Comparison of ENCODE assay signal across 8 mouse cellular contexts in the genomic region with DNA sequence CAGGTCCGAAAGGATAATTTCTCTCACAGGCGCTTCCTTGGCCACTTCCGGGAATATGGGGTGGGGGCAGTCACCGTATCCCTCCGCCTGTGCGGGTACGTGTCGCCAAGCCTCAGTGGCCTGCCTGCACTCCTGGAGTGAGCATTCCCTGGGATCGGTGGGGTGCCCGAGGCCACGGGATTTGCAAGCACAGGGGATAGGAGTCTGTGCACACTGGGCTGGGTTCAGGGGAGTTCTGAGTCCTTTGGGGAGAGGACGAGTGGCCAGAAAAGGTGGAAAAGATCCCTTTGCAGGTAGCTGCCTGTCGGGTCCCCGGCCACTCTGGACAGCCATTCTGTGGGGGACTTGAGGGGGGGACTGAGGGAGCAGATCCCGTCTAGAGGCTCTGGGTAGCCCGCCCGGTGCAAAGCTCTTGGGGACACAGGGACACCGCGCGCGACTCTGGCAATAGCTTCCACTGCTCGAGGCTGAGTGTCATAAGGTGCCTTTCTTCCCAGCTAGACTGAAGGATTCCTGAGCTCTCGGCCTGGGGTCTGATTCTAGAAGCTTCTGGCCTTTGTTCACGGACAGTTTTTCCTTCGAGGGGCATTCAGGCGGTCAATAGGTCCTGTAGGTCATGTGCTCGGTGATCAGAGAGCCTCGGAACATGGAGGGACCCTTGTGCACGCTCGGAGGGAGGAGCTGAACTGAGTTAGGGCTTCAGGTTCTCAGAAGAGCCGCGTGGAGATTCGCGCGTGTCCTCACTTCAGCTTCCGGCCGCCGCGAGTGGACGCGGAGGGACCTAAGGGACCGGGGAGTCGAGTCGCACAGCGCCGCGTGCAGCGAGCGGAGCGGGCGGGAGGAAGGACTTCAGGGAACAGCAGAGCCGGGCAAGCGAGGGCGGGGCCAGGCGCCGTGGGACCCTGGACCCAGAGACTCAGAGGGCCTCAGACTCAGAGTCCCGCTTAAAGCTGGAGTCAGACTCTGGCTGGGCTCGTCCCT. TPM values are rescaled to one million over a fixed set of nuclear protein-coding genes. Genes with fewer than 3 reads are reported as not detected.
DNase-seq lines count a peak whose midpoint lies in the region; ATAC-seq and TF ChIP-seq lines count a peak whose summit lies in the region.

No protein-coding gene starts in this region.

- H3K36me3 ChIP-seq in kidney, adult 2 months (ENCODE audit: control insufficient read depth, insufficient read depth, low read length) = no peaks in the 10 kb centered on the region
- H3K36me3 ChIP-seq in forebrain, postnatal 0 days (ENCODE audit: insufficient read depth) = no peaks in the 10 kb centered on the region
- H3K36me3 ChIP-seq in hindbrain, embryonic 15.5 days = no peaks in the 10 kb centered on the region
- H3K36me3 ChIP-seq in liver, embryonic 16.5 days (ENCODE audit: control insufficient read depth, insufficient read depth) = no peaks in the 10 kb centered on the region
- H3K36me3 ChIP-seq in neural tube, embryonic 14.5 days (ENCODE audit: control insufficient read depth, insufficient read depth, low read length) = no peaks in the 10 kb centered on the region

- H3K4me3 ChIP-seq in kidney, adult 2 months (ENCODE audit: insufficient read depth, low read depth, low read length) = peak overlapping the region; percentile 57
- H3K4me3 ChIP-seq in forebrain, postnatal 0 days (ENCODE audit: low read depth, low read length) = peak overlapping the region; percentile 43
- peak overlapping the region; percentile 52 for H3K4me3 ChIP-seq in hindbrain, embryonic 15.5 days
- H3K4me3 ChIP-seq in liver, embryonic 16.5 days (ENCODE audit: low read depth, low read length) = peak overlapping the region; percentile 42
- peak overlapping the region; percentile 50 for H3K4me3 ChIP-seq in neural tube, embryonic 14.5 days (ENCODE audit: low read depth, low read length)

- TF ChIP-seq POLR2A in kidney, adult 2 months (IDR thresholded peaks at IDR 0.05; ENCODE audit: low read depth, low read length) = no peak

- no peaks in the 10 kb centered on the region; the same call in 1 of the 2 replicates for H3K4me1 ChIP-seq in kidney, adult 2 months (ENCODE audit: control insufficient read depth, insufficient read depth, low read length)
- 0 out of 2 replicates have a peak, but pooled peaks cover 5% of the 10 kb centered on the region for H3K4me1 ChIP-seq in forebrain, postnatal 0 days (ENCODE audit: insufficient read depth)
- peaks cover 21% of the 10 kb centered on the region for H3K4me1 ChIP-seq in hindbrain, embryonic 15.5 days (replicated peaks)
- H3K4me1 ChIP-seq in liver, embryonic 16.5 days (ENCODE audit: control insufficient read depth, low read depth, low read length) = no peaks in the 10 kb centered on the region
- peaks cover 5% of the 10 kb centered on the region; the same call in 1 of the 2 replicates for H3K4me1 ChIP-seq in neural tube, embryonic 14.5 days (ENCODE audit: control insufficient read depth, insufficient read depth, low read length)

- H3K27me3 ChIP-seq in kidney, adult 2 months (replicated peaks; ENCODE audit: control insufficient read depth, insufficient read depth, low read length) = 0 out of 2 replicates have a peak, but pooled peaks cover 2% of the 10 kb centered on the region
- peaks cover 25% of the 10 kb centered on the region for H3K27me3 ChIP-seq in forebrain, postnatal 0 days (ENCODE audit: insufficient read depth, low read length)
- H3K27me3 ChIP-seq in hindbrain, embryonic 15.5 days = no peaks in the 10 kb centered on the region
- H3K27me3 ChIP-seq in liver, embryonic 16.5 days (ENCODE audit: control insufficient read depth, insufficient read depth, low read depth, low read length) = peaks cover 26% of the 10 kb centered on the region
- no peaks in the 10 kb centered on the region for H3K27me3 ChIP-seq in neural tube, embryonic 14.5 days (ENCODE audit: control insufficient read depth, insufficient read depth, low read length)

- peak overlapping the region; percentile 95 for H3K4me2 ChIP-seq in forebrain, postnatal 0 days (ENCODE audit: low read depth)
- peak overlapping the region; percentile 99 for H3K4me2 ChIP-seq in hindbrain, embryonic 15.5 days
- H3K4me2 ChIP-seq in liver, embryonic 16.5 days (ENCODE audit: low read depth, low read length) = peak overlapping the region; percentile 73
- H3K4me2 ChIP-seq in neural tube, embryonic 14.5 days (ENCODE audit: low read depth, low read length) = peak overlapping the region; percentile 99

- H3K27ac ChIP-seq in kidney, adult 2 months (ENCODE audit: insufficient read depth, low read depth, low read length) = no peak overlapping the region; the same call in 1 of the 2 replicates
- H3K27ac ChIP-seq in forebrain, postnatal 0 days (ENCODE audit: low read depth, low read length) = no peak overlapping the region
- peak overlapping the region; percentile 80 for H3K27ac ChIP-seq in hindbrain, embryonic 15.5 days (replicated peaks)
- H3K27ac ChIP-seq in liver, embryonic 16.5 days (ENCODE audit: low read length) = no peak overlapping the region
- H3K27ac ChIP-seq in neural tube, embryonic 14.5 days (ENCODE audit: low read depth, low read length) = peak overlapping the region; percentile 76

- WGBS in kidney, adult 2 months = under 1% methylated on average over 58 of the region's 58 CpGs
- WGBS in forebrain, postnatal 0 days = 1% methylated on average over 58 of the region's 58 CpGs
- under 1% methylated on average over 58 of the region's 58 CpGs for WGBS in hindbrain, embryonic 15.5 days
- under 1% methylated on average over 58 of the region's 58 CpGs for WGBS in liver, embryonic 16.5 days (ENCODE audit: insufficient replicate concordance)
- under 1% methylated on average over 58 of the region's 58 CpGs for WGBS in neural tube, embryonic 14.5 days

- peak; percentile 65 for DNase-seq in kidney, adult 2 months
- no peak for DNase-seq in kidney, adult 11 months
- DNase-seq in cerebellum, adult 18-20 months = peak; percentile 73 to 75
- DNase-seq in forebrain, postnatal 0 days = no peak
- DNase-seq in c-Kit-positive CD71-positive TER-119-positive erythroid progenitor cells, embryonic 14.5 days (ENCODE audit: low spot score) = no peak

- H3K9me3 ChIP-seq in forebrain, postnatal 0 days (ENCODE audit: low read length) = no peaks in the 10 kb centered on the region
- no peaks in the 10 kb centered on the region for H3K9me3 ChIP-seq in hindbrain, embryonic 15.5 days
- no peaks in the 10 kb centered on the region for H3K9me3 ChIP-seq in liver, embryonic 16.5 days (replicated peaks; ENCODE audit: control insufficient read depth, low read length)
- H3K9me3 ChIP-seq in neural tube, embryonic 14.5 days (ENCODE audit: control insufficient read depth, low read length) = no peaks in the 10 kb centered on the region

- peak overlapping the region; percentile 50 for H3K9ac ChIP-seq in forebrain, postnatal 0 days
- H3K9ac ChIP-seq in hindbrain, embryonic 15.5 days = peak overlapping the region; percentile 68
- H3K9ac ChIP-seq in liver, embryonic 16.5 days (ENCODE audit: low read depth, low read length) = peak overlapping the region; percentile 46; the same call in 1 of the 2 replicates
- H3K9ac ChIP-seq in neural tube, embryonic 14.5 days (replicated peaks; ENCODE audit: low read depth, low read length) = peak overlapping the region; percentile 72

- no peak for TF ChIP-seq CTCF in kidney, adult 2 months (conservative IDR thresholded peaks at IDR 0.05; ENCODE audit: insufficient read depth, insufficient read length, low read depth, low read length)
- TF ChIP-seq CTCF in forebrain, postnatal 0 days (IDR thresholded peaks at IDR 0.05; ENCODE audit: low read depth) = no peak

- peak; percentile 74 for ATAC-seq in forebrain, postnatal 0 days
- peak; percentile 91 for ATAC-seq in hindbrain, embryonic 15.5 days (ENCODE audit: low FRiP score, low read depth)
- ATAC-seq in liver, embryonic 16.5 days (ENCODE audit: low read depth) = peak; percentile 53
- peak; percentile 86 for ATAC-seq in neural tube, embryonic 14.5 days (ENCODE audit: low read depth)

RNA-seq across cellular contexts. Expression of a gene that starts 8.1 kb away (rescaled TPM):
- polyA plus RNA-seq in kidney, adult 2 months (2012; rRNA removed) = 6.2 TPM in 2 replicates
- total RNA-seq in forebrain, postnatal 0 days (2014; rRNA removed) = 15.8 and 16.9 TPM in 2 replicates
- 11.4 and 12.5 TPM in 2 replicates for polyA plus RNA-seq in forebrain, postnatal 0 days (2015; fragmentation: Nextera tagmentation; extraction: Ambion mirVana)
- polyA plus RNA-seq in hindbrain, embryonic 15.5 days (2015; fragmentation: Nextera tagmentation; extraction: Ambion mirVana) = 159 and 178 TPM in 2 replicates
- 8.0 and 8.5 TPM in 2 replicates for polyA plus RNA-seq in liver, embryonic 16.5 days (2015; fragmentation: Nextera tagmentation; extraction: Ambion mirVana)
- 170 and 186 TPM in 2 replicates for polyA plus RNA-seq in neural tube, embryonic 14.5 days (2014; fragmentation: Nextera tagmentation; extraction: Ambion mirVana)

Comparison
In these comparisons a context has a peak if more than half of its experiments do, and no peak if none do; other contexts are left out.
1. DNase-seq: peak in kidney, adult 2 months (single experiment) and cerebellum, adult 18-20 months (2 of 2); none in kidney, adult 11 months (single experiment), forebrain, postnatal 0 days (single experiment) and c-Kit-positive CD71-positive TER-119-positive erythroid progenitor cells, embryonic 14.5 days (single experiment).
2. H3K27ac ChIP-seq: peak in hindbrain, embryonic 15.5 days (single experiment) and neural tube, embryonic 14.5 days (single experiment); none in kidney, adult 2 months (single experiment), forebrain, postnatal 0 days (single experiment) and liver, embryonic 16.5 days (single experiment).
3. RNA of a gene that starts 8.1 kb away (polyA plus RNA-seq): 159 to 178 TPM in hindbrain, embryonic 15.5 days and 170 to 186 TPM in neural tube, embryonic 14.5 days; 11.4 to 12.5 TPM in forebrain, postnatal 0 days, 8.0 to 8.5 TPM in liver, embryonic 16.5 days and 6.2 TPM in kidney, adult 2 months; every median in the first group is over 10 times any median in the second.
4. Peak in every context shown above with its lines, with median percentiles within 50 percentile points of each other: H3K4me3 ChIP-seq, ATAC-seq, H3K4me2 ChIP-seq and H3K9ac ChIP-seq.